Mouse (Mus musculus) intestine, embryonic 14.5 days (tissue): ENCODE measurements around the gene Sytl4. TPM values are rescaled to one million over a fixed set of nuclear protein-coding genes. Genes with fewer than 3 reads are reported as not detected.

Experiments used
- ATAC-seq: fragments of 200-750 bp; cut with Nextera tagmentation; replicated peaks from 2 replicates; pipeline ENCODE4 v1.8.0; 2017; ENCODE audit warnings: low read depth, moderate number of reproducible peaks, moderate TSS enrichment, moderate library complexity; ENCODE audit not compliant: low FRiP score, low TSS enrichment
- DNase-seq: peaks from one replicate; pipeline ENCODE4 v3.0.0-alpha.2; 2018; ENCODE audit warnings: low spot score
- H3K27ac ChIP-seq: fragments of 300-500 bp; sonication (generic); 2 replicates; pipeline ENCODE4 v1.5.1; 2014; ENCODE audit warnings: low read depth, mild to moderate bottlenecking, control low read depth
- H3K27me3 ChIP-seq: fragments of 300-500 bp; sonication (generic); replicated peaks from 2 replicates; pipeline ENCODE4 v1.6.1; 2014; ENCODE audit warnings: low read length, control low read depth; ENCODE audit not compliant: control insufficient read depth, insufficient read depth
- H3K36me3 ChIP-seq: fragments of 300-500 bp; sonication (generic); 2 replicates; pipeline ENCODE4 v1.6.1; 2014; ENCODE audit warnings: low read length, control low read depth; ENCODE audit not compliant: control insufficient read depth, insufficient read depth
- H3K4me1 ChIP-seq: fragments of 300-500 bp; sonication (generic); replicated peaks from 2 replicates; pipeline ENCODE4 v1.6.1; 2014; ENCODE audit warnings: low read length, control low read depth, mixed read lengths; ENCODE audit not compliant: control insufficient read depth, insufficient read depth
- H3K4me2 ChIP-seq: fragments of 300-500 bp; sonication (generic); 2 replicates; pipeline ENCODE4 v1.6.1; 2014; ENCODE audit warnings: low read length
- H3K4me3 ChIP-seq: fragments of 300-500 bp; sonication (generic); 2 replicates; pipeline ENCODE4 v1.5.1; 2014; ENCODE audit warnings: low read depth, low read length, control low read depth, mixed read lengths
- H3K9ac ChIP-seq: fragments of 300-500 bp; sonication (generic); 2 replicates; pipeline ENCODE4 v1.6.1; 2014; ENCODE audit warnings: mild to moderate bottlenecking, low read length
- H3K9me3 ChIP-seq: fragments of 300-500 bp; sonication (generic); 2 replicates; pipeline ENCODE4 v1.6.1; 2016; ENCODE audit warnings: low read length, control low read depth; ENCODE audit not compliant: control insufficient read depth
- WGBS: fragments of 180-500 bp; shearing (Covaris S2); extraction: QIAGEN DNeasy Blood & Tissue Kit; methylation state at CpG from one replicate; pipeline ENCODE4 v1.1.7; 2014; 5-methylcytosine and 5-hydroxymethylcytosine counted together
- polyA plus RNA-seq: library from polyadenylated mRNA; unstranded; fragments of >200 nt; fragmentation: Nextera tagmentation; extraction: Ambion mirVana; gene quantifications from 2 replicates; pipeline ENCODE4 v1.2.1, GENCODE M21; 2014

The Sytl4 gene
- polyA plus RNA-seq, 1 experiment from 2014 or later = 3.4 TPM

GRCm38 (mm10) chrX:133936605-133937225 is 44.9 kb downstream of the Sytl4 start:
- Histone ChIP-seq H3K4me2 (no peak overlapping the region), H3K9ac (no peak overlapping the region), H3K36me3 (no peaks in the 10 kb centered on the region), H3K27ac (no peak overlapping the region), H3K4me1 (no peaks in the 10 kb centered on the region), H3K9me3 (no peaks in the 10 kb centered on the region), H3K27me3 (no peaks in the 10 kb centered on the region), H3K4me3 (no peak overlapping the region)
- 89% methylated on average over 4 of the region's 4 CpGs for WGBS
- no peak for DNase-seq
- ATAC-seq = no peak

GRCm38 (mm10) chrX:133931302-133932013 is 50.2 kb downstream of the Sytl4 start:
- no peaks in the 10 kb centered on the region for H3K4me1 ChIP-seq
- no peaks in the 10 kb centered on the region for H3K27me3 ChIP-seq
- no peak overlapping the region for H3K27ac ChIP-seq
- 58% methylated on average over 12 of the region's 12 CpGs for WGBS
- no peak overlapping the region for H3K9ac ChIP-seq
- no peaks in the 10 kb centered on the region for H3K9me3 ChIP-seq
- no peaks in the 10 kb centered on the region for H3K36me3 ChIP-seq
- H3K4me2 ChIP-seq = no peak overlapping the region
- DNase-seq (no peak), ATAC-seq (no peak)
- no peak overlapping the region for H3K4me3 ChIP-seq

GRCm38 (mm10) chrX:133926760-133927159 is 54.9 kb downstream of the Sytl4 start:
- Histone ChIP-seq H3K27me3 (no peaks in the 10 kb centered on the region), H3K9me3 (no peaks in the 10 kb centered on the region), H3K4me2 (no peak overlapping the region), H3K4me1 (no peaks in the 10 kb centered on the region), H3K4me3 (no peak overlapping the region), H3K9ac (no peak overlapping the region), H3K27ac (no peak overlapping the region), H3K36me3 (no peaks in the 10 kb centered on the region)
- ATAC-seq (no peak), DNase-seq (no peak)
- 83% methylated on average over 5 of the region's 5 CpGs for WGBS

- DNase-seq = no peak
- Histone ChIP-seq H3K27me3 (no peaks in the 10 kb centered on the region), H3K4me3 (no peak overlapping the region), H3K9ac (no peak overlapping the region), H3K36me3 (no peaks in the 10 kb centered on the region), H3K27ac (no peak overlapping the region), H3K9me3 (no peaks in the 10 kb centered on the region), H3K4me2 (no peak overlapping the region), H3K4me1 (no peaks in the 10 kb centered on the region)
- no peak for ATAC-seq
- 76% methylated on average over 4 of the region's 4 CpGs for WGBS
These were observed 60.4 kb downstream of the Sytl4 start for GRCm38 (mm10) chrX:133921187-133921586.

- no peak for DNase-seq
These were observed 67.4 kb downstream of the Sytl4 start for GRCm38 (mm10) chrX:133914219-133914618.

GRCm38 (mm10) chrX:133913006-133913405 is 68.6 kb downstream of the Sytl4 start:
- ATAC-seq = no peak
- Histone ChIP-seq H3K4me1 (no peaks in the 10 kb centered on the region), H3K36me3 (no peaks in the 10 kb centered on the region), H3K4me2 (no peak overlapping the region), H3K9me3 (no peaks in the 10 kb centered on the region), H3K27ac (no peak overlapping the region; the same call in 1 of the 2 replicates), H3K9ac (no peak overlapping the region), H3K4me3 (no peak overlapping the region), H3K27me3 (no peaks in the 10 kb centered on the region)
- WGBS = 76% methylated on average over 3 of the region's 3 CpGs
- DNase-seq = no peak

More at GRCm38 (mm10) chrX:133914219-133914618, 67.4 kb downstream of the Sytl4 start:
- no peak for ATAC-seq
- no peak overlapping the region for H3K4me3 ChIP-seq
- WGBS = 25% methylated on average over 7 of the region's 7 CpGs
- H3K27me3 ChIP-seq = no peaks in the 10 kb centered on the region
- H3K27ac ChIP-seq = peak overlapping the region; percentile 27; the same call in 1 of the 2 replicates
- H3K9me3 ChIP-seq = no peaks in the 10 kb centered on the region
- no peak overlapping the region for H3K9ac ChIP-seq
- no peak overlapping the region for H3K4me2 ChIP-seq
- no peaks in the 10 kb centered on the region for H3K4me1 ChIP-seq
- H3K36me3 ChIP-seq = no peaks in the 10 kb centered on the region

GRCm38 (mm10) chrX:133911397-133912103 is 70.1 kb downstream of the Sytl4 start:
- Histone ChIP-seq H3K4me3 (no peak overlapping the region), H3K27ac (peak overlapping the region; percentile 36), H3K9me3 (no peaks in the 10 kb centered on the region), H3K36me3 (no peaks in the 10 kb centered on the region), H3K9ac (no peak overlapping the region), H3K4me2 (no peak overlapping the region), H3K4me1 (no peaks in the 10 kb centered on the region), H3K27me3 (no peaks in the 10 kb centered on the region)
- no peak for DNase-seq
- ATAC-seq = no peak
- 33% methylated on average over 10 of the region's 10 CpGs for WGBS

GRCm38 (mm10) chrX:133908261-133908660 is 73.4 kb downstream of the Sytl4 start, which contains the start of gene Srpx2:
TSS of gene Srpx2 (plus strand) at chrX:133908426.
- H3K4me2 ChIP-seq = peak within 1 kb of the TSS; percentile 31; the same call in 1 of the 2 replicates
- WGBS = 29% methylated on average over 3 of the region's 3 CpGs
- H3K4me1 ChIP-seq = no peaks in the 10 kb centered on the region
- ATAC-seq (no peak), DNase-seq (no peak)
- H3K9ac ChIP-seq = no peak within 1 kb of the TSS
- no peaks in the 10 kb centered on the region for H3K9me3 ChIP-seq
- H3K4me3 ChIP-seq = peak within 1 kb of the TSS; percentile 4; the same call in 1 of the 2 replicates
- no peaks in the 10 kb centered on the region for H3K36me3 ChIP-seq
- no peak within 1 kb of the TSS; the same call in 1 of the 2 replicates for H3K27ac ChIP-seq
- no peaks in the 10 kb centered on the region for H3K27me3 ChIP-seq
